Mouse (Mus musculus): ENCODE measurements around the gene Snx6.

- TF ChIP-seq CTCF (IDR thresholded peaks at IDR 0.05; ENCODE audit: borderline replicate concordance, extremely low read depth, insufficient read depth, insufficient read length) = no peak
- no peak for TF ChIP-seq POLR2A (IDR thresholded peaks at IDR 0.05; ENCODE audit: borderline replicate concordance, extremely low read depth, insufficient read depth, insufficient read length, poor library complexity, severe bottlenecking)
These were observed 48.9 kb upstream of the Snx6 start for GRCm38 (mm10) chr12:54844415-54844814.
